Mouse (Mus musculus) olfactory bulb, adult 2 months (tissue): ENCODE results near the gene Glis3. TPM values are rescaled to one million over a fixed set of nuclear protein-coding genes. Genes with fewer than 3 reads are reported as not detected.

Source experiments
- H3K27ac ChIP-seq: fragments of 200-500 bp; 2 replicates; pipeline ENCODE4 v1.5.1; 2012; ENCODE audit warnings: low read depth, low read length; ENCODE audit not compliant: insufficient read depth
- H3K4me1 ChIP-seq: fragments of 200-500 bp; 2 replicates; pipeline ENCODE4 v1.6.1; 2012; ENCODE audit warnings: low read length; ENCODE audit not compliant: control insufficient read depth, insufficient read depth
- H3K4me3 ChIP-seq: fragments of 200-500 bp; 2 replicates; pipeline ENCODE4 v1.5.1; 2012; ENCODE audit warnings: mild to moderate bottlenecking, low read depth, low read length, moderate library complexity; ENCODE audit not compliant: insufficient read depth
- CTCF ChIP-seq: fragments of 200-500 bp; IDR thresholded peaks from 2 replicates; pipeline ENCODE4 v1.5.1; 2012; ENCODE audit warnings: low read depth, mild to moderate bottlenecking, low read length, moderate library complexity; ENCODE audit not compliant: insufficient read depth
- POLR2A ChIP-seq: fragments of 200-500 bp; IDR thresholded peaks from 2 replicates; pipeline ENCODE4 v1.6.1; 2012; ENCODE audit warnings: mild to moderate bottlenecking, low read depth, low read length, moderate library complexity; ENCODE audit not compliant: insufficient read depth
- WGBS: fragments of 180-500 bp; shearing (Covaris S2); methylation state at CpG from one replicate; pipeline ENCODE4 v1.1.7; 2018; 5-methylcytosine and 5-hydroxymethylcytosine counted together
- polyA plus RNA-seq: library from polyadenylated mRNA; stranded (reverse); fragments of >200 nt; gene quantifications from 2 replicates; pipeline ENCODE4 v1.2.4, GENCODE M21; 2012; ENCODE audit warnings: low replicate concordance; ENCODE audit not compliant: missing spikeins, insufficient read depth, insufficient read length

Gene Glis3
- polyA plus RNA-seq, 1 experiment, result not detected

DNA sequence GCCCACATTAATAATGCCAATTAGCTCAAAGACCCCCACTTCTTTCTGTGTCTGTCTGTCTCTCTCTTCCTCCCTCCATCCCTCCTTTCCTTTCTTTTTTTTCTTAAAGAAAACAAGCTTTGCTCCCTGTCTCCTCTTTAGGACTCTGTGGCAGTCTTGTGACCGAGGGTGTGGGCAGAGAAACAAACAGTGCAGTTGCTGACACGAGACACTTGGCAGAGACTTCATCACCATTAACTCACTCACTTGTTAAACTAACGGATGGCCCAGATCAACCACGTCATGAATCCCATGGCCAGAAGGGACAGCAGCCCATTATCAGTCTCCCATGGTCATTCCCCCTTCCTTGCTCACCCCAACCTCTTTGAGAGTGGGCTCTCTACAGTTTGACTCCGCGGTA is 276.9 kb downstream of the Glis3 start:
- 73% methylated on average over 6 of the region's 6 CpGs for WGBS
- H3K4me3 ChIP-seq, result no peak overlapping the region
- TF ChIP-seq POLR2A (no peak), CTCF (no peak)
- H3K27ac ChIP-seq, result no peak overlapping the region
- H3K4me1 ChIP-seq, result no peaks in the 10 kb centered on the region

DNA sequence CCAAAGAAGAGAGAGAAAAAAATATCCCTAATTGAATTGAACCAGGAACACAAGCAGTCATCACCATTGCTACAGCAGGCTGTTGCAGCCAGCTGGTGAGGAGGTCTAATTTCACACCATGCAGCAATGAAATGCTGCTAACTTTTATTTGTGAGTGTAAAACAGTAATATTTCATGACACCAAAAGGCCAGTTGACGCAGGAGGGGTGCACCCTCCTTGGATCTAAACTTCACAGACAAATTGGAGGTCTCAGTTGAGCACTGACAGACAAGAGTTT is 284.4 kb downstream of the Glis3 start:
- TF ChIP-seq CTCF, result no peak
- Histone ChIP-seq H3K27ac (no peak overlapping the region), H3K4me3 (no peak overlapping the region), H3K4me1 (no peaks in the 10 kb centered on the region)
- WGBS, result 72% methylated on average over 1 of the region's 1 CpGs

DNA sequence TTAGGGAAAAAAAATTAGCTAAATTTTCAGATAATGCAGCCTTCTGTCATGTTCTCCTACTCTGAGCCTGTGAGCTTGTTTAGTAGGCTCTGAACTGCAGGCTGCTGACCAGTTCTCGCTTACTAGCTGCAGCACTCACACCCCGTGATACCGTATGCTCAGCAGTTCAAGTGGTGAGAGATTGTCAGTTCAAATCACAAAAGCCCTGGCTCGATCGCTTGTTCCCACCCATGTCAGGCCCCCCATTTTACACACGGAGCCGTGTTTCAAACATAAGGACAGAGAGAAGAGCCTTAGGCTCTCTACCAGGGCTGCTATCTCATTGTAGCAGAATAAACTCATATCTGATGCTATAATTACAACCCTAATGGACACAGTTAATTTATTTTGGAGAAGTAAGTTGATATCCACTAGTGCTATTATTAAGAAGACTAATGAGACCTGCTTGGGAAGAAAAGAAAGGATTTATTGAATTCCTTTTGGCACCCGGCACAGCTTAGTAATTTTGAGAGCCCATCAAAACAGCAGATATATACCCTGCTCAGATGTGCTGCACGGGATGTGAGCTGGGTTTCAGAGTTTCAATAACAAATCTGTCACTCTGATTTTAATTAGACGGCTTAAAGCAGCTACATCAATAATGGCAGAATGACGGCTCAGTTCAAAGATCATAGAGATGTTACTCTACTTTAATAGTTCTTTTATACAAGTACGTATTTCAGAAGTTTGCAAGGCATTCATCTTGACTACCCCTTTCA is 284.9 kb downstream of the Glis3 start:
- no peaks in the 10 kb centered on the region for H3K4me1 ChIP-seq
- no peak overlapping the region for H3K27ac ChIP-seq
- 66% methylated on average over 12 of the region's 12 CpGs for WGBS
- TF ChIP-seq POLR2A (no peak), CTCF (no peak)
- H3K4me3 ChIP-seq, result no peak overlapping the region

DNA sequence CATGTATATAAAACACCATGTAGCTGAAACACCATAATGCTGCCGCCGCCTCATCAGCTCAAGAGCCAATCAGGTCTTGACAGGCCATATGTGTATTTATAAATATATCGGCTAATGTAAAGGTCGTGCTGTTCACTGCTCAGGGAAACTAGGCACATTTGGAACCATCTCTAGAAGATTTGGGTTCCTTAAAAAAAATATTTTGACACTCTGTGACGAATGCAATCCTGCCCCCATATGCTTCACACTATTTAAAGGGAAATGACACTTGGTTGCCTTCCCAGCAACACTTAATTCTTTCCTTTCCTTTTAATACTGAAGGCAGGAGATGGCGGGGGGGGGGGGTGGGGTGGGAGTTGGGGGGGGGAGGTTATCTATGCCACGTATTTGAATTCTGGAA is 286.1 kb downstream of the Glis3 start:
- Histone ChIP-seq H3K4me1 (no peaks in the 10 kb centered on the region), H3K27ac (no peak overlapping the region), H3K4me3 (no peak overlapping the region)
- WGBS, result 75% methylated on average over 7 of the region's 7 CpGs
- TF ChIP-seq CTCF, result no peak
- TF ChIP-seq POLR2A, result no peak

DNA sequence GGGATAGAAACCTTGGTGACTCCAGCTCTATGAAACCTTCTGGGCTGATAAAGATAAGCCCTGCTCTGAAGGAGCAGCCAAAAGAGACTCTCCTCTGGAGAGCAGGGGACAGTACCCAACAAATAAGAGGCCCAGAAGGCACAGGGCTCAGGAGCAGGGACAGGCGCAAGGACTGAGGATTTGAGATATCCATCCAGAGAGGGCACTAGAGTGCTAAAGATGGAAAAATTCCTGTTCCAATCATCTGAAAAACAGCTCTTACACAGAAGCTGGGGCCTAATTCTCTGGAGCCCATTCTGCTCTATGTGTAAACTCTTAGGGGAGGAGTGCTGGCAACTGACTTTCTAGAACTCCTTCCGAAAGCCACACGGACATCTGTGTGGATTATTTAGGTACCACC is 287.0 kb downstream of the Glis3 start:
- no peak overlapping the region for H3K27ac ChIP-seq
- WGBS, result 92% methylated on average over 3 of the region's 3 CpGs
- TF ChIP-seq POLR2A (no peak), CTCF (no peak)
- no peaks in the 10 kb centered on the region for H3K4me1 ChIP-seq
- no peak overlapping the region for H3K4me3 ChIP-seq

DNA sequence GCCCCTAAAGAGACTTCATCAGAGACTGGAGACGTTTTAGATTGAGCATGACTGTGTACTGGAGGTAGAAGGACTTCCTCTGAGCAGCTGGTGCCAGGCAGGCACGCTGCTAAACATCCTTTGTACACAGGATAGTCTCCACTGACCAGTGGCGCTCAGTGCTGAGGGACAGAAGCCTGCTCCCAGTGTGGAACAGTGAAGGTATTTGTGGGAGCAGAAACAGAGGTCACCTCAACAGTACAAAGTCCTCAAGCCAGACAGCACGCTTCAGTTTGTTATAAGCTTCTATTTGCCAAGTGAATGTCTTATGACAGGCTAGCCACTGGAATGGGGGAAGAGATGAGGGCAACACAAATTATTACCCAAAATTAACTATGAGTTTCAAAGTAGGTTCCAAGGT is 289.0 kb downstream of the Glis3 start:
- Histone ChIP-seq H3K27ac (no peak overlapping the region), H3K4me1 (no peaks in the 10 kb centered on the region)
- WGBS, result 90% methylated on average over 4 of the region's 4 CpGs

DNA sequence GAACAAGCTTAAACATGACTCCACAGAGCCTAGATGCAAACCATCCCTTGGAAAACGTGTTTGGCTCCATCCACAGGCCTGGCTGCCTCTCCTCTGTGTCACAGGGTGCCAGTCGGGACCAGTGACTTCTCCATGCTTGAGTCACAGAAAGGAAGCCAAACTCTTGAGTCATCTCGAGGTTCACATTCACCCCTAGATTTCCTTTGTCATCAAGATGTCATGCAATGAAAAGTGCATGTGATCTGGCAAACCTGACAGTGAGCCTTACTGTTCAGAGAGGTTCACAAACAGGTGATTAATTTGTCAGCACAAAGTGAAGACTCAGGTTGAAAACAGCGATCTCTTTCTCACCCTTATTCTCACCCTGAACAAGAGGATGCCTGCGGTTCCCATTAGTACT is 290.7 kb downstream of the Glis3 start:
- WGBS, result 72% methylated on average over 5 of the region's 5 CpGs
- TF ChIP-seq CTCF (no peak), POLR2A (no peak)
- Histone ChIP-seq H3K4me3 (no peak overlapping the region), H3K27ac (no peak overlapping the region), H3K4me1 (no peaks in the 10 kb centered on the region)

More for the DNA sequence above, 289.0 kb downstream of the Glis3 start:
- no peak for TF ChIP-seq CTCF
- TF ChIP-seq POLR2A, result no peak
- H3K4me3 ChIP-seq, result no peak overlapping the region

DNA sequence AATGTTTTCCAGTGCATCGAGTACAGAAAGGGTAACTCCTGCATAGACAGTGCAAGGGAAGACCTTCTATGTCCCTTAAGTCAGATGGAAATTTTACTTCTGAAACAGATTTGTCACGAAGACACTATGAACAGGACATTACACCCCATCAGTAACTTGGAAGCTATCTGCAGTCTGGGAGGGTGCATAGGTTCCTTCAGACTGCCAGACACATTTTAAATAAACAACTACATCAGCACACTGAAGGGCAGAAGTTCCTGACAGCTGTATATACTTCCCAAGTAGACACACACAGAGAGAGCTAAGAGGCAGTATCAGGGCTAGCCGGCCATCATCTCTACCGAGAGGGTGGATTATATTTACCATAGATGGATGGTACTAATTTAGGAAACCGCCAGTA is 296.5 kb downstream of the Glis3 start:
- no peak overlapping the region for H3K4me3 ChIP-seq
- H3K27ac ChIP-seq, result no peak overlapping the region
- WGBS, result 88% methylated on average over 5 of the region's 5 CpGs
- TF ChIP-seq POLR2A (no peak), CTCF (no peak)
- peaks cover 4% of the 10 kb centered on the region; the same call in 1 of the 2 replicates for H3K4me1 ChIP-seq

DNA sequence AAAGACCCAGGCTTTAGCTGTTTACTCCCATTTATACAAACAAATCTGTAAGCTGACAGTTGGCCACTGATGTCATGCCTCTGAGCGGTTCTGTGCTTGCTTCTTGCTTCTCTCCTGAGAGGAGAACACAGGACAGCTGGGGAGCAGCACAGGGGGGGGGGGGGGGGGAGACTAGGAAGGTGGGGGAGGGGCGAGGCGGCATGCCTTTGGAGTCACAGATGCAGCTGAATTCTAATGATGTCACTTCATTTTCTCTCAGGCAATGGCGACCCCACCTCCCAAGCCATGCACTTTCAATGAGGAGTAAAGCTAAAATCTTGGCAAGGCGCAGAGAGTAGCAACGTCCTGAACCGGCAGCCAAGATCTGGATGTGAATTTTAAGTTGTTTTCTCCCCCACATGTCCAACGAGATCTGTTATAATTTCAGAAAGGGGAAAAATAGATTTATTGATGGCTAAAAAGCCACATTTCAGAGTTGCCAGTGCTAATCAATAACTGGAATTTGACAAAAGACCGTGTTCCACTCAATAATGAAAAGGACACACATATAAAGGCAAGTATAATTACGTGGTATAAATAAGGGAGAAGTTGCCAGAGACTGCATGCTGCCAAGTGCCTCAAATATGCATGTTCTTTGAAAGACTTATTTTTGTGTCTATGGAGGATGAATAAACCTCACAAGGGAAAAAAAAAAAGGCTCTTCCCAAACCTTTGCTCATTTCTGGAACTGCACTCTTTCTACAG is 297.5 kb downstream of the Glis3 start:
- TF ChIP-seq POLR2A, result no peak
- TF ChIP-seq CTCF, result no peak
- no peak overlapping the region for H3K4me3 ChIP-seq
- H3K4me1 ChIP-seq, result peaks cover 4% of the 10 kb centered on the region; the same call in 1 of the 2 replicates
- H3K27ac ChIP-seq, result no peak overlapping the region
- WGBS, result 33% methylated on average over 10 of the region's 10 CpGs
